ENCODE assay signal across 29 mouse cellular contexts in genomic region chr1:127441007-127441406, GRCm38 (mm10).
DNase-seq lines count a peak whose midpoint lies in the region; ATAC-seq and TF ChIP-seq lines count a peak whose summit lies in the region.
"Had no signal": no experiment of that assay in that cellular context is flagged by ENCODE, and none has a peak within 500 bp of the region (broad histone marks: within the 10 kb centered on the region; RNA-seq: fewer than 3 reads in every experiment).

No protein-coding gene starts in this region.

- peak; percentile 33; the same call in 1 of the 2 replicates for ATAC-seq in intestine, embryonic 14.5 days (replicated peaks; ENCODE audit: low FRiP score, low TSS enrichment, low read depth)
- no peak for ATAC-seq in intestine, postnatal 0 days
- ATAC-seq in neural tube, embryonic 14.5 days (ENCODE audit: low read depth) = 0 out of 2 replicates have a peak, but pooled peaks have one; percentile 15
- no peak for ATAC-seq in neural tube, embryonic 15.5 days (ENCODE audit: low FRiP score)
- peak; percentile 57 for ATAC-seq in intestine, embryonic 16.5 days
- ATAC-seq: activated CD4-positive, CD25-positive, alpha-beta regulatory T cell, adult 4 months; CD4-positive, CD25-positive, alpha-beta regulatory T cell, adult 4 months; forebrain, embryonic 16.5 days; hindbrain, postnatal 0 days had no signal

- no peak for DNase-seq in intestine, embryonic 14.5 days (ENCODE audit: low spot score)
- DNase-seq in forelimb bud, embryonic 11.5 days (ENCODE audit: low read depth, low spot score) = peak; percentile 13
- no peak for DNase-seq in right cerebral cortex, adult 2 months (ENCODE audit: low spot score in 2 of 2)
- DNase-seq in urinary bladder, postnatal 4 days (ENCODE audit: low spot score in 2 of 2) = no peak
- DNase-seq: adrenal gland, adult 8-10 months; adrenal gland, postnatal 25 days; cerebellum, adult 11-12 months; cerebellum, adult 8-10 months; cerebellum, postnatal 10 days; cerebellum, postnatal 36 days; embryo, embryonic 11 days; gastrocnemius, adult 2 months; gastrocnemius, postnatal 14 days; heart, adult 18-20 months; heart, postnatal 14 days; heart, postnatal 4 days had no signal

- WGBS in intestine, embryonic 14.5 days = 52% methylated on average over 1 of the region's 1 CpGs
- WGBS in intestine, postnatal 0 days = 75% methylated on average over 1 of the region's 1 CpGs
- 78% methylated on average over 1 of the region's 1 CpGs for WGBS in neural tube, embryonic 14.5 days
- 77% methylated on average over 1 of the region's 1 CpGs for WGBS in neural tube, embryonic 15.5 days
- WGBS in intestine, embryonic 16.5 days = 63% methylated on average over 1 of the region's 1 CpGs

- no peak overlapping the region for H3K4me3 ChIP-seq in intestine, embryonic 14.5 days (ENCODE audit: low read depth, low read length)
- H3K4me3 ChIP-seq in intestine, postnatal 0 days (ENCODE audit: low read depth, low read length) = no peak overlapping the region
- H3K4me3 ChIP-seq in neural tube, embryonic 14.5 days (ENCODE audit: low read depth, low read length) = no peak overlapping the region
- no peak overlapping the region for H3K4me3 ChIP-seq in neural tube, embryonic 15.5 days (replicated peaks)
- H3K4me3 ChIP-seq in intestine, embryonic 16.5 days (ENCODE audit: low read length) = no peak overlapping the region
- H3K4me3 ChIP-seq: embryonic facial prominence, embryonic 15.5 days; forebrain, embryonic 12.5 days; gastrocnemius, adult 2 months; heart, embryonic 10.5 days; heart, embryonic 13.5 days had no signal

- no peak overlapping the region for H3K4me2 ChIP-seq in intestine, embryonic 14.5 days (ENCODE audit: low read length)
- no peak overlapping the region for H3K4me2 ChIP-seq in intestine, postnatal 0 days (replicated peaks; ENCODE audit: low read depth)
- H3K4me2 ChIP-seq in neural tube, embryonic 14.5 days (ENCODE audit: low read depth, low read length) = no peak overlapping the region
- H3K4me2 ChIP-seq in neural tube, embryonic 15.5 days = no peak overlapping the region
- H3K4me2 ChIP-seq in intestine, embryonic 16.5 days (ENCODE audit: low read depth, low read length) = no peak overlapping the region
- H3K4me2 ChIP-seq: embryonic facial prominence, embryonic 15.5 days; forebrain, embryonic 12.5 days; heart, embryonic 13.5 days; hindbrain, embryonic 14.5 days had no signal

- H3K4me1 ChIP-seq in intestine, embryonic 14.5 days (replicated peaks; ENCODE audit: control insufficient read depth, insufficient read depth, low read length) = peaks cover 28% of the 10 kb centered on the region
- H3K4me1 ChIP-seq in intestine, postnatal 0 days (replicated peaks; ENCODE audit: control insufficient read depth, insufficient read depth, low read length) = no peaks in the 10 kb centered on the region
- H3K4me1 ChIP-seq in neural tube, embryonic 14.5 days (ENCODE audit: control insufficient read depth, insufficient read depth, low read length) = peaks cover 6% of the 10 kb centered on the region; the same call in 1 of the 2 replicates
- H3K4me1 ChIP-seq in neural tube, embryonic 15.5 days = peaks cover 26% of the 10 kb centered on the region
- peaks cover 17% of the 10 kb centered on the region for H3K4me1 ChIP-seq in intestine, embryonic 16.5 days (ENCODE audit: control insufficient read depth, insufficient read depth, low read length)

- H3K9me3 ChIP-seq in intestine, embryonic 14.5 days (ENCODE audit: control insufficient read depth, low read length) = no peaks in the 10 kb centered on the region
- H3K9me3 ChIP-seq in intestine, postnatal 0 days (ENCODE audit: control insufficient read depth) = no peaks in the 10 kb centered on the region
- no peaks in the 10 kb centered on the region for H3K9me3 ChIP-seq in neural tube, embryonic 14.5 days (ENCODE audit: control insufficient read depth, low read length)
- H3K9me3 ChIP-seq in neural tube, embryonic 15.5 days (replicated peaks) = no peaks in the 10 kb centered on the region
- no peaks in the 10 kb centered on the region for H3K9me3 ChIP-seq in intestine, embryonic 16.5 days (ENCODE audit: control insufficient read depth, low read length)
- H3K9me3 ChIP-seq: embryonic facial prominence, embryonic 15.5 days; forebrain, embryonic 12.5 days; heart, embryonic 10.5 days; heart, embryonic 13.5 days had no signal

- H3K36me3 ChIP-seq in intestine, embryonic 14.5 days (ENCODE audit: control insufficient read depth, insufficient read depth, low read length) = no peaks in the 10 kb centered on the region
- H3K36me3 ChIP-seq in intestine, postnatal 0 days (ENCODE audit: control insufficient read depth, insufficient read depth) = peaks cover 8% of the 10 kb centered on the region; the same call in 1 of the 2 replicates
- no peaks in the 10 kb centered on the region for H3K36me3 ChIP-seq in neural tube, embryonic 14.5 days (ENCODE audit: control insufficient read depth, insufficient read depth, low read length)
- H3K36me3 ChIP-seq in neural tube, embryonic 15.5 days = peaks cover 4% of the 10 kb centered on the region; the same call in 1 of the 2 replicates
- H3K36me3 ChIP-seq in intestine, embryonic 16.5 days (ENCODE audit: control insufficient read depth, insufficient read depth, low read length) = no peaks in the 10 kb centered on the region
- H3K36me3 ChIP-seq: forebrain, embryonic 12.5 days; heart, embryonic 10.5 days; heart, embryonic 13.5 days had no signal

- H3K27ac ChIP-seq in intestine, embryonic 14.5 days (ENCODE audit: low read depth) = peak overlapping the region; percentile 54; the same call in 1 of the 2 replicates
- no peak overlapping the region for H3K27ac ChIP-seq in intestine, postnatal 0 days (ENCODE audit: low read depth, low read length)
- H3K27ac ChIP-seq in neural tube, embryonic 14.5 days (ENCODE audit: low read depth, low read length) = no peak overlapping the region
- H3K27ac ChIP-seq in neural tube, embryonic 15.5 days (replicated peaks) = no peak overlapping the region
- peak overlapping the region; percentile 19; the same call in 1 of the 2 replicates for H3K27ac ChIP-seq in intestine, embryonic 16.5 days (ENCODE audit: low read length)
- H3K27ac ChIP-seq: embryonic facial prominence, embryonic 15.5 days; forebrain, embryonic 12.5 days; gastrocnemius, adult 2 months; heart, embryonic 10.5 days; heart, embryonic 13.5 days; hindbrain, embryonic 14.5 days; hindbrain, postnatal 0 days had no signal

- H3K9ac ChIP-seq in intestine, embryonic 14.5 days (ENCODE audit: low read length) = no peak overlapping the region
- H3K9ac ChIP-seq in intestine, postnatal 0 days (ENCODE audit: low read depth, low read length) = no peak overlapping the region
- no peak overlapping the region for H3K9ac ChIP-seq in neural tube, embryonic 14.5 days (replicated peaks; ENCODE audit: low read depth, low read length)
- no peak overlapping the region for H3K9ac ChIP-seq in neural tube, embryonic 15.5 days (replicated peaks)
- no peak overlapping the region for H3K9ac ChIP-seq in intestine, embryonic 16.5 days (ENCODE audit: low read depth, low read length)
- H3K9ac ChIP-seq: embryonic facial prominence, embryonic 15.5 days; forebrain, embryonic 12.5 days; heart, embryonic 13.5 days; hindbrain, embryonic 14.5 days had no signal

- H3K27me3 ChIP-seq in intestine, embryonic 14.5 days (replicated peaks; ENCODE audit: control insufficient read depth, insufficient read depth, low read length) = no peaks in the 10 kb centered on the region
- no peaks in the 10 kb centered on the region for H3K27me3 ChIP-seq in intestine, postnatal 0 days (replicated peaks; ENCODE audit: control insufficient read depth, insufficient read depth, low read length)
- H3K27me3 ChIP-seq in neural tube, embryonic 14.5 days (ENCODE audit: control insufficient read depth, insufficient read depth, low read length) = no peaks in the 10 kb centered on the region
- no peaks in the 10 kb centered on the region for H3K27me3 ChIP-seq in neural tube, embryonic 15.5 days (replicated peaks)
- no peaks in the 10 kb centered on the region for H3K27me3 ChIP-seq in intestine, embryonic 16.5 days (replicated peaks; ENCODE audit: control insufficient read depth, insufficient read depth, low read length)
- H3K27me3 ChIP-seq: embryonic facial prominence, embryonic 15.5 days; forebrain, embryonic 12.5 days; heart, embryonic 13.5 days had no signal

- no peak for TF ChIP-seq CTCF in intestine, postnatal 0 days (IDR thresholded peaks at IDR 0.05; ENCODE audit: low read depth)

Comparison
In these comparisons a context has a peak if more than half of its experiments do, and no peak if none do; other contexts are left out.
1. ATAC-seq: peak in intestine, embryonic 14.5 days (single experiment), neural tube, embryonic 14.5 days (single experiment) and intestine, embryonic 16.5 days (single experiment); none in intestine, postnatal 0 days (single experiment) and neural tube, embryonic 15.5 days (single experiment).
2. H3K27ac ChIP-seq: peak in intestine, embryonic 14.5 days (single experiment) and intestine, embryonic 16.5 days (single experiment); none in intestine, postnatal 0 days (single experiment), neural tube, embryonic 14.5 days (single experiment) and neural tube, embryonic 15.5 days (single experiment).